Mouse (Mus musculus): ENCODE results near the gene Trim67. TPM values are rescaled to one million over a fixed set of nuclear protein-coding genes. Genes with fewer than 3 reads are reported as not detected.

Gene Trim67
- polyA plus RNA-seq, 1 experiment from 2014 or later, result not detected

DNA sequence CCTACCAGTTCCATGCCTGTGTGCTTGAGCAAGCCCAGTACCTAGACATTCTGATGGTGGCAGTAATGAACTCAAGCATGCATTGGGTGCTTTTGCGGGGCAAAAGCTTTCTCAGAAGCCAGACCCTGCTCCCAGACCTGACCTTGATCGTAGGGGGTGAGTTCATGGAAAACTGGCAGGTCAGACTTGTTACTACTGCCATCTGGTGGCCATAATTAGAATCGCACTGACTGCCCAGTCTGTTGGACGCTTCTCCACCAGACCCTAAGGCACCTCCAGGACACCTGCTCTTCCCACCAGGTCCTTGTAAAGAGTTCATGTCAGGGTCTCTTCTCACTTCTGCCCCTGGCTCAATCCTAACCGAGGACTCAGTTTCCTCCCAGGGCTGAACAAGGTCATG, 34.5 kb downstream of the Trim67 start:
- Histone ChIP-seq H3K4me1 (no peaks in the 10 kb centered on the region; the same call in 1 of the 2 replicates), H3K9me3 (replicated peaks) (no peaks in the 10 kb centered on the region), H3K4me3 (no peak overlapping the region), H3K27ac (no peak overlapping the region), H3K36me3 (no peaks in the 10 kb centered on the region), H3K27me3 (ENCODE audit: low read depth, poor library complexity, severe bottlenecking) (peaks cover 28% of the 10 kb centered on the region)
- 6% methylated on average over 5 of the region's 5 CpGs for WGBS
- peak; percentile 71 for DNase-seq (ENCODE audit: low spot score)

DNA sequence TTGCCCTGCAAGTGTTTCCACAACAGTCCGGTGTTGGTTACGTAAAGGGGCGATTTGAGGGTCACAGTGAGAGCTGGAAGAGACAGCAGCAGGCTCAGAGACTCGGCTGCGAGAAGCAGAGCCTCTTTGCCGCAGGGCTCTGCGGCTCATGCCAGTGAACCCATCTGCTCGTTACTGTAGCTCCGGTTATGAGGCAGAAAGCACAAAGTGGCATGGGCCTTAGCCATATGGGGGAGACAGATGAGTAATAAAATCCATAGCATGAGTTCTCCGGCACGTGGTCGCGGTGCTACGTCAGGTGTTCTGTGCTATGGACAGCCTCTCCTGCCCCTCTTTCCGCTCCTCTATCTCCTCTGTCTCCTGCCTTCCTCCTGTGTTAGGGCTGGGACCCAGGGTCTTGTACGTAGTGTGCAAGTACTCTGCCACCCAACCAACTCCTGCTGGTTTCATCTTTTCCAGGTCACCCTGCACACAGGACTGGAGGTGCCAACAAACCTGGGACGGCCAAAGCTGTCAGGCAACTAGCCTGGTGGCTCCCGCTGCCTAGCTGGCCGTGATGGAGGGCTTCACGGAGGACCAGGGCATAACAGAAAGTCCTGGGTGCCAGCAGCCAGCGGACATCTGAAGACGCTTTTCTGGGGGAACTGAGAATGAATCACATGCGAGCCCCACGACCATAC, 35.8 kb downstream of the Trim67 start:
- Histone ChIP-seq H3K9me3 (replicated peaks) (no peaks in the 10 kb centered on the region), H3K36me3 (no peaks in the 10 kb centered on the region), H3K4me3 (no peak overlapping the region), H3K4me1 (peaks cover 2% of the 10 kb centered on the region), H3K27me3 (ENCODE audit: low read depth, poor library complexity, severe bottlenecking) (peaks cover 28% of the 10 kb centered on the region), H3K27ac (no peak overlapping the region)
- no peak for DNase-seq (ENCODE audit: low spot score)
- WGBS, result 88% methylated on average over 24 of the region's 24 CpGs

GRCm38 (mm10) chr8:124830050-124830449, 37.2 kb downstream of the Trim67 start:
- H3K36me3 ChIP-seq, result no peaks in the 10 kb centered on the region
- H3K4me3 ChIP-seq, result no peak overlapping the region
- DNase-seq (ENCODE audit: low spot score), result no peak
- peaks cover 14% of the 10 kb centered on the region for H3K4me1 ChIP-seq
- H3K27me3 ChIP-seq (ENCODE audit: low read depth, poor library complexity, severe bottlenecking), result peaks cover 28% of the 10 kb centered on the region
- H3K27ac ChIP-seq, result no peak overlapping the region
- WGBS, result 84% methylated on average over 13 of the region's 13 CpGs
- H3K9me3 ChIP-seq (replicated peaks), result no peaks in the 10 kb centered on the region

DNA sequence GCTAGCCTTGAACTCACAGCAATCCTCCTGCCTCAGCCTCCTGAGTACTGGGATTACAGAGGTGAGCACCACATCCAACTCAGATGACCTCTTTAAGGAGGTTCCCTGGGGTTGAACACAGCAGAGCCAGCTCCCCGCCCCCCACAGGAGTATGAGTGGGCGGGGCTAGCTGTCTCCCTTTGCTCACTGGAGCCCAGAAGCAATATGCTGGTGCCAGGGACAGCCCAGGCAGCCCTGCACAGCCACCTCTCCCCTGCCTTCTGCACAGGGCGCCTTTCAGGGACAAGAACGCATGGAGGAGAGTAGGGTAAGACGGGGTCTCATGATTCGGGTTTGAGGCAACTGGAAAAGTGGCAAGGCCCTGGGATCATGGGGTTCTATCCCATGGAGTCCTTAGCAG, 38.6 kb downstream of the Trim67 start:
- no peak overlapping the region for H3K27ac ChIP-seq
- no peaks in the 10 kb centered on the region for H3K36me3 ChIP-seq
- no peak overlapping the region for H3K4me3 ChIP-seq
- DNase-seq (ENCODE audit: low spot score), result no peak
- H3K4me1 ChIP-seq, result peaks cover 19% of the 10 kb centered on the region
- 77% methylated on average over 6 of the region's 6 CpGs for WGBS
- H3K9me3 ChIP-seq (replicated peaks), result no peaks in the 10 kb centered on the region
- H3K27me3 ChIP-seq (ENCODE audit: low read depth, poor library complexity, severe bottlenecking), result peaks cover 17% of the 10 kb centered on the region

DNA sequence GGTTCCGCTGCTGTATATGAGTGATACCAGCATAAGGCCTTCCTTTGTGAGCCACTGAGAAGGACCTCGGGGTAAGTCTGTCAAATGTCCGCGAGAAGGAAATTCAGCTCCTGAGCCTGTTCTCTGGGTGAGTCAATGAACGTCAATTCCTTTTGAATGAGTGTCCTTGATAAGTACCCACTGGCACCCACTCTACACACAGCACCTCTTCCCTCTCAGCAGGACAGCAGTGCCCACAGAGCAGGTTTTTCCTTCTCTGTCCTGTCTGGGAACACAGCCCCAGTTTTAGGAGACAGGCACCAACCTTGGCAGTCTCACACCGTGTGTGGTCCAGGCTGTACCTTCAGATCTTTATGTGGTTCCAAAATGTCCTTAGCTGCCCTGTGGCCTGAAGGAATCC, 39.0 kb downstream of the Trim67 start:
- WGBS, result 87% methylated on average over 6 of the region's 6 CpGs
- H3K9me3 ChIP-seq (replicated peaks), result no peaks in the 10 kb centered on the region
- H3K27me3 ChIP-seq (ENCODE audit: low read depth, poor library complexity, severe bottlenecking), result peaks cover 13% of the 10 kb centered on the region; the same call in 1 of the 2 replicates
- DNase-seq (ENCODE audit: low spot score), result no peak
- no peak overlapping the region for H3K27ac ChIP-seq
- H3K36me3 ChIP-seq, result no peaks in the 10 kb centered on the region
- no peak overlapping the region for H3K4me3 ChIP-seq
- H3K4me1 ChIP-seq, result peaks cover 19% of the 10 kb centered on the region

- Histone ChIP-seq H3K4me3 (no peak overlapping the region), H3K27ac (peak overlapping the region; percentile 64), H3K27me3 (ENCODE audit: low read depth, poor library complexity, severe bottlenecking) (0 out of 2 replicates have a peak, but pooled peaks cover 12% of the 10 kb centered on the region), H3K36me3 (peaks cover 16% of the 10 kb centered on the region), H3K9me3 (replicated peaks) (no peaks in the 10 kb centered on the region), H3K4me1 (peaks cover 19% of the 10 kb centered on the region)
- no peak for DNase-seq (ENCODE audit: low spot score)
- WGBS, result 43% methylated on average over 15 of the region's 15 CpGs
Measured at GRCm38 (mm10) chr8:124833430-124834205, 40.7 kb downstream of the Trim67 start.

- DNase-seq (ENCODE audit: low spot score), result no peak
- Histone ChIP-seq H3K4me1 (peaks cover 19% of the 10 kb centered on the region), H3K27ac (no peak overlapping the region), H3K4me3 (no peak overlapping the region), H3K36me3 (peaks cover 38% of the 10 kb centered on the region), H3K27me3 (ENCODE audit: low read depth, poor library complexity, severe bottlenecking) (no peaks in the 10 kb centered on the region), H3K9me3 (replicated peaks) (no peaks in the 10 kb centered on the region)
Measured at GRCm38 (mm10) chr8:124835848-124836247, 43.0 kb downstream of the Trim67 start.

- Histone ChIP-seq H3K27me3 (ENCODE audit: low read depth, poor library complexity, severe bottlenecking) (no peaks in the 10 kb centered on the region), H3K9me3 (replicated peaks) (no peaks in the 10 kb centered on the region), H3K4me3 (no peak overlapping the region), H3K27ac (no peak overlapping the region), H3K4me1 (peaks cover 19% of the 10 kb centered on the region), H3K36me3 (peaks cover 43% of the 10 kb centered on the region)
- DNase-seq (ENCODE audit: low spot score), result no peak
- 87% methylated on average over 7 of the region's 7 CpGs for WGBS
Measured at GRCm38 (mm10) chr8:124836273-124836672, 43.4 kb downstream of the Trim67 start.

GRCm38 (mm10) chr8:124836907-124837306, 44.0 kb downstream of the Trim67 start:
- Histone ChIP-seq H3K36me3 (peaks cover 49% of the 10 kb centered on the region), H3K27ac (no peak overlapping the region), H3K27me3 (ENCODE audit: low read depth, poor library complexity, severe bottlenecking) (no peaks in the 10 kb centered on the region), H3K9me3 (replicated peaks) (no peaks in the 10 kb centered on the region), H3K4me3 (no peak overlapping the region), H3K4me1 (peaks cover 19% of the 10 kb centered on the region)
- 84% methylated on average over 2 of the region's 2 CpGs for WGBS
- no peak for DNase-seq (ENCODE audit: low spot score)

DNA sequence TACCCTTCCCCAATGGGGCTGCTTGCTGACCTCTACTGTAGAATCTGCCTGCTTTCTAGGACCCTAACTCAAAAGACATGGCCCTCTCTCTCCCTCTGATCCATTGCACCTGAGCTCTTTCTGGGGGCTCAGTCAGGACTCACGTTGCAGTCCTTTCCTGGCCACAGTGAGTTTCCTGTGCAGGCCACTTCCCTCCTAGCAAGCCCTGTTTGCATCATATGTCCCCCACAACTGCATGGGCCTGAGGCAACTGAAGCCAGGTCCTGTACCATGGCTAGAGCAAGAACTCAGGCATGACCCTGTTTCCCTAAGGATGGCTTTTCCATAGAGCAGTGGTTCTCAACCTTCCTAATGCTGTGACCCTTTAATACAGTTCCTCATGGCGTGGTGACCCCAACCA, 45.1 kb downstream of the Trim67 start:
- Histone ChIP-seq H3K4me3 (no peak overlapping the region), H3K36me3 (peaks cover 56% of the 10 kb centered on the region), H3K9me3 (replicated peaks) (no peaks in the 10 kb centered on the region), H3K4me1 (peaks cover 21% of the 10 kb centered on the region), H3K27me3 (ENCODE audit: low read depth, poor library complexity, severe bottlenecking) (no peaks in the 10 kb centered on the region), H3K27ac (no peak overlapping the region)
- no peak for DNase-seq (ENCODE audit: low spot score)
- 87% methylated on average over 2 of the region's 2 CpGs for WGBS

DNA sequence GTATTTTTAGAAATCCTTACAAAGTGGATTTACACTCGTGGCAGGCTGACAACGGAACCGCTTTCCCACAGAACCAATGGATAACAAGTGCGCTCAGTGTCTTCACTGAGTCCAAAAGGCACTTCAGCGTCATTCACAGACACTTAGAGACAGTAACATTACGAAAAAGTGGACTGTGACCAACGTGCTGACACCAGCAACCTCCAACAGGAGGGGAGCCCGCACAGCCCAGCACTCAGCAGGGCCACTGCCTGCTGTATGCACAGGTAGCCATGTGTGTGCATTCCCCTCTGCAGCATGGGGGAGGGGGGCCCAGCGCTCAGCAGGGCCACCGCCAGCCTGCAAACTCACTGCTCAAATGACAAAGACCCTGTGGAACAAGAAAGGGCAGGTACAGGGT, 46.5 kb downstream of the Trim67 start:
- no peaks in the 10 kb centered on the region for H3K27me3 ChIP-seq (ENCODE audit: low read depth, poor library complexity, severe bottlenecking)
- H3K4me1 ChIP-seq, result peaks cover 14% of the 10 kb centered on the region
- no peak for DNase-seq (ENCODE audit: low spot score)
- no peak overlapping the region for H3K27ac ChIP-seq
- peaks cover 70% of the 10 kb centered on the region for H3K36me3 ChIP-seq
- H3K9me3 ChIP-seq (replicated peaks), result no peaks in the 10 kb centered on the region
- H3K4me3 ChIP-seq, result no peak overlapping the region
- WGBS, result 94% methylated on average over 10 of the region's 10 CpGs

- peaks cover 84% of the 10 kb centered on the region for H3K36me3 ChIP-seq
- H3K9me3 ChIP-seq (replicated peaks), result no peaks in the 10 kb centered on the region
- no peaks in the 10 kb centered on the region for H3K27me3 ChIP-seq (ENCODE audit: low read depth, poor library complexity, severe bottlenecking)
- no peak overlapping the region for H3K4me3 ChIP-seq
- DNase-seq (ENCODE audit: low spot score), result no peak
- 96% methylated on average over 7 of the region's 7 CpGs for WGBS
- no peak overlapping the region for H3K27ac ChIP-seq
- peaks cover 4% of the 10 kb centered on the region for H3K4me1 ChIP-seq
Measured at GRCm38 (mm10) chr8:124840900-124841299, 48.0 kb downstream of the Trim67 start.

DNA sequence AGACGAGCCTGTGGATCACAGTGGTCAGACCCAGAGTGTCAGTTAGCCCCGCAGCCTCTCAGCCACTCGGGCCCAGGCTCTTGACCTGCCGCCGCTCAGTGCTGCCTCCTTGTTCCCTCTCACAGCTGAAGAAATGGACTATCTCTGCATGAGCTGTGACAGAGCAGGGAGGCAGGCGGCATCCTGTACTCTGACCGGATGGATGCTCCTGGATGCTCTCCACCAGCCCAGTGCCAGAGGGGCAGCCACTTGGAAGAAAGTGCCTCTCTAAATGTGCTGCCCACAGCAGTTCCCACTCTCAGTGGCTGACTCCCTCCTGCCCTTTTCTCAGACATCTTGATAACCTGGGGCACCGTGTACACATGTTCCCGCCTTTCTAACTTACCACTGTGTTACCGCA, 48.9 kb downstream of the Trim67 start:
- H3K4me3 ChIP-seq, result no peak overlapping the region
- WGBS, result 92% methylated on average over 10 of the region's 10 CpGs

More for the DNA sequence above, 48.9 kb downstream of the Trim67 start:
- Histone ChIP-seq H3K4me1 (peaks cover 4% of the 10 kb centered on the region), H3K36me3 (peaks cover 84% of the 10 kb centered on the region), H3K9me3 (replicated peaks) (no peaks in the 10 kb centered on the region), H3K27ac (no peak overlapping the region), H3K27me3 (ENCODE audit: low read depth, poor library complexity, severe bottlenecking) (no peaks in the 10 kb centered on the region)
- no peak for DNase-seq (ENCODE audit: low spot score)
